Mouse (Mus musculus): Measurements from ENCODE around the gene Gm5105.

GRCm38 (mm10) chr3:138022003-138022402, 45.2 kb downstream of the Gm5105 start:
- TF ChIP-seq POLR2A (IDR thresholded peaks at IDR 0.05; ENCODE audit: borderline replicate concordance, insufficient read depth, low read length) = no peak
- TF ChIP-seq CTCF (IDR thresholded peaks at IDR 0.05; ENCODE audit: borderline replicate concordance, insufficient read depth, low read depth, low read length) = no peak

Data from cerebellum, adult 2 months (tissue).